Mouse (Mus musculus): ENCODE data around the gene Fbxl3.

Fbxl3 gene

GRCm38 (mm10) chr14:103099238-103099933 lies at the start of gene Fbxl3:
TSS of gene Fbxl3 (minus strand) at chr14:103099566.
- peak; percentile 77 to 82 for DNase-seq (ENCODE audit: low spot score in 2 of 2)

GRCm38 (mm10) chr14:103131991-103132390 lies 32.6 kb upstream of the Fbxl3 start:
- peak; percentile 9 to 34 for DNase-seq (ENCODE audit: low spot score in 2 of 2)

GRCm38 (mm10) chr14:103125756-103126155 lies 26.4 kb upstream of the Fbxl3 start:
- DNase-seq (ENCODE audit: low spot score in 2 of 2) = no peak

- no peak for DNase-seq (ENCODE audit: low spot score in 2 of 2)
Measured at GRCm38 (mm10) chr14:103114994-103115670, 15.8 kb upstream of the Fbxl3 start.

GRCm38 (mm10) chr14:103112606-103113363 lies 13.4 kb upstream of the Fbxl3 start:
- no peak for DNase-seq (ENCODE audit: low spot score in 2 of 2)

GRCm38 (mm10) chr14:103109971-103110370 lies 10.6 kb upstream of the Fbxl3 start:
- no peak for DNase-seq (ENCODE audit: low spot score in 2 of 2)

GRCm38 (mm10) chr14:103106301-103106700 lies 6.9 kb upstream of the Fbxl3 start:
- DNase-seq (ENCODE audit: low spot score in 2 of 2) = no peak

GRCm38 (mm10) chr14:103102731-103103335 lies 3.5 kb upstream of the Fbxl3 start:
- DNase-seq (ENCODE audit: low spot score in 2 of 2) = no peak

- no peak for DNase-seq (ENCODE audit: low spot score in 2 of 2)
Measured at GRCm38 (mm10) chr14:103102246-103102645, 2.9 kb upstream of the Fbxl3 start.

- no peak for DNase-seq (ENCODE audit: low spot score in 2 of 2)
Measured at GRCm38 (mm10) chr14:103101171-103101570, 1.8 kb upstream of the Fbxl3 start.

GRCm38 (mm10) chr14:103100296-103100695 lies 930 bp upstream of the Fbxl3 start:
- DNase-seq (ENCODE audit: low spot score in 2 of 2) = no peak

GRCm38 (mm10) chr14:103098587-103099235 lies 655 bp downstream of the Fbxl3 start:
- peak; percentile 68 to 83 for DNase-seq (ENCODE audit: low spot score in 2 of 2)

GRCm38 (mm10) chr14:103098213-103098586 lies 1.2 kb downstream of the Fbxl3 start:
- DNase-seq (ENCODE audit: low spot score in 2 of 2) = no peak

GRCm38 (mm10) chr14:103096621-103097020 lies 2.7 kb downstream of the Fbxl3 start:
- no peak for DNase-seq (ENCODE audit: low spot score in 2 of 2)

GRCm38 (mm10) chr14:103095826-103096225 lies 3.5 kb downstream of the Fbxl3 start:
- no peak for DNase-seq (ENCODE audit: low spot score in 2 of 2)

GRCm38 (mm10) chr14:103095036-103095435 lies 4.3 kb downstream of the Fbxl3 start:
- no peak for DNase-seq (ENCODE audit: low spot score in 2 of 2)

- no peak for DNase-seq (ENCODE audit: low spot score in 2 of 2)
Measured at GRCm38 (mm10) chr14:103093670-103094069, 5.7 kb downstream of the Fbxl3 start.

- no peak for DNase-seq (ENCODE audit: low spot score in 2 of 2)
Measured at GRCm38 (mm10) chr14:103093236-103093635, 6.1 kb downstream of the Fbxl3 start.

- DNase-seq (ENCODE audit: low spot score in 2 of 2) = peak in 1 of 2 experiments; percentile 54
Measured at GRCm38 (mm10) chr14:103088624-103089023, 10.7 kb downstream of the Fbxl3 start.

GRCm38 (mm10) chr14:103087846-103088245 lies 11.5 kb downstream of the Fbxl3 start:
- no peak for DNase-seq (ENCODE audit: low spot score in 2 of 2)

GRCm38 (mm10) chr14:103086671-103087324 lies 12.6 kb downstream of the Fbxl3 start:
- DNase-seq (ENCODE audit: low spot score in 2 of 2) = no peak
